Mouse (Mus musculus) heart, embryonic 11.5 days (tissue): ENCODE data around the gene Wbp4. TPM values are rescaled to one million over a fixed set of nuclear protein-coding genes. Genes with fewer than 3 reads are reported as not detected.
A peak's percentile ranks its signal among the peaks of the same experiment; 100 is the strongest.

Source experiments
- ATAC-seq: fragments of 200-750 bp; cut with Nextera tagmentation; replicated peaks from 2 replicates; pipeline ENCODE4 v1.8.0; 2017; ENCODE audit warnings: moderate library complexity; ENCODE audit not compliant: insufficient number of reproducible peaks, low FRiP score, low TSS enrichment
- H3K27ac ChIP-seq: fragments of 300-500 bp; sonication (generic); 2 replicates; pipeline ENCODE4 v1.5.1; 2014; ENCODE audit warnings: mild to moderate bottlenecking, low read depth, low read length
- H3K27me3 ChIP-seq: fragments of 300-500 bp; sonication (generic); 2 replicates; pipeline ENCODE4 v1.6.1; 2014; ENCODE audit warnings: mild to moderate bottlenecking, low read length, mixed read lengths; ENCODE audit not compliant: control insufficient read depth, insufficient read depth
- H3K36me3 ChIP-seq: fragments of 300-500 bp; sonication (generic); 2 replicates; pipeline ENCODE4 v1.6.1; 2014; ENCODE audit warnings: mild to moderate bottlenecking, low read length, moderate library complexity, mixed read lengths; ENCODE audit not compliant: control insufficient read depth, insufficient read depth
- H3K4me1 ChIP-seq: fragments of 300-500 bp; sonication (generic); 2 replicates; pipeline ENCODE4 v1.6.1; 2014; ENCODE audit warnings: low read length; ENCODE audit not compliant: control insufficient read depth, insufficient read depth
- H3K4me2 ChIP-seq: fragments of 300-500 bp; sonication (generic); 2 replicates; pipeline ENCODE4 v1.6.1; 2014; ENCODE audit warnings: mild to moderate bottlenecking, moderate library complexity
- H3K4me3 ChIP-seq: fragments of 300-500 bp; sonication (generic); 2 replicates; pipeline ENCODE4 v1.5.1; 2014; ENCODE audit warnings: low read depth, low read length
- H3K9ac ChIP-seq: fragments of 300-500 bp; sonication (generic); 2 replicates; pipeline ENCODE4 v1.6.1; 2014; ENCODE audit warnings: mild to moderate bottlenecking, low read depth, low read length, moderate library complexity
- H3K9me3 ChIP-seq: fragments of 300-500 bp; sonication (generic); replicated peaks from 2 replicates; pipeline ENCODE4 v1.6.1; 2016; ENCODE audit warnings: low read length; ENCODE audit not compliant: control insufficient read depth
- WGBS: fragments of 180-500 bp; shearing (Covaris S2); extraction: QIAGEN DNeasy Blood & Tissue Kit; methylation state at CpG from one replicate; pipeline ENCODE4 v1.1.7; 2014; ENCODE audit not compliant: insufficient replicate concordance; 5-methylcytosine and 5-hydroxymethylcytosine counted together
- polyA plus RNA-seq: library from polyadenylated mRNA; unstranded; fragments of >200 nt; fragmentation: Nextera tagmentation; extraction: Ambion mirVana; gene quantifications from 2 replicates; pipeline ENCODE4 v1.2.1, GENCODE M21; 2014

The Wbp4 gene
- polyA plus RNA-seq, 1 experiment from 2014 or later: 38.2 TPM

GRCm38 (mm10) chr14:79483611-79484120, 2.3 kb upstream of the Wbp4 start:
- no peak for ATAC-seq
- Histone ChIP-seq H3K4me1 (peaks cover 39% of the 10 kb centered on the region), H3K27me3 (no peaks in the 10 kb centered on the region), H3K4me2 (peak overlapping the region; percentile 81), H3K9ac (peak overlapping the region; percentile 99; the same call in 1 of the 2 replicates), H3K4me3 (peak overlapping the region; percentile 96), H3K27ac (no peak overlapping the region), H3K9me3 (no peaks in the 10 kb centered on the region), H3K36me3 (no peaks in the 10 kb centered on the region)
- WGBS: 62% methylated on average over 8 of the region's 8 CpGs

GRCm38 (mm10) chr14:79482747-79483355, 1.5 kb upstream of the Wbp4 start:
- peak overlapping the region; percentile 100 for H3K27ac ChIP-seq
- no peak for ATAC-seq
- H3K4me2 ChIP-seq: peak overlapping the region; percentile 81
- 28% methylated on average over 15 of the region's 15 CpGs for WGBS
- H3K4me1 ChIP-seq: peaks cover 37% of the 10 kb centered on the region
- no peaks in the 10 kb centered on the region for H3K9me3 ChIP-seq
- no peaks in the 10 kb centered on the region for H3K36me3 ChIP-seq
- H3K27me3 ChIP-seq: no peaks in the 10 kb centered on the region
- H3K9ac ChIP-seq: peak overlapping the region; percentile 99
- H3K4me3 ChIP-seq: peak overlapping the region; percentile 96

GRCm38 (mm10) chr14:79482251-79482661, 936 bp upstream of the Wbp4 start:
- Histone ChIP-seq H3K27ac (peak overlapping the region; percentile 100), H3K4me2 (peak overlapping the region; percentile 81), H3K4me3 (peak overlapping the region; percentile 96), H3K9ac (peak overlapping the region; percentile 99), H3K36me3 (no peaks in the 10 kb centered on the region), H3K4me1 (peaks cover 32% of the 10 kb centered on the region), H3K27me3 (no peaks in the 10 kb centered on the region), H3K9me3 (no peaks in the 10 kb centered on the region)
- ATAC-seq: no peak
- under 1% methylated on average over 11 of the region's 11 CpGs for WGBS

- ATAC-seq: peak; percentile 80
- peaks cover 4% of the 10 kb centered on the region for H3K36me3 ChIP-seq
- H3K27me3 ChIP-seq: no peaks in the 10 kb centered on the region
- H3K4me3 ChIP-seq: peak within 1 kb of the TSS; percentile 96
- peak within 1 kb of the TSS; percentile 99 for H3K9ac ChIP-seq
- peak within 1 kb of the TSS; percentile 100 for H3K27ac ChIP-seq
- H3K9me3 ChIP-seq: no peaks in the 10 kb centered on the region
- under 1% methylated on average over 81 of the region's 96 CpGs for WGBS
- H3K4me1 ChIP-seq: peaks cover 22% of the 10 kb centered on the region
- peak within 1 kb of the TSS; percentile 81 for H3K4me2 ChIP-seq
Measured at GRCm38 (mm10) chr14:79480624-79481338, 539 bp downstream of the Wbp4 start, which contains the start of gene Elf1. TSS of gene Elf1 (plus strand) at chr14:79481194.

GRCm38 (mm10) chr14:79473384-79473783, 7.9 kb downstream of the Wbp4 start:
- Histone ChIP-seq H3K27me3 (no peaks in the 10 kb centered on the region), H3K4me2 (no peak overlapping the region), H3K4me1 (no peaks in the 10 kb centered on the region), H3K9ac (no peak overlapping the region), H3K27ac (no peak overlapping the region), H3K4me3 (no peak overlapping the region), H3K36me3 (peaks cover 32% of the 10 kb centered on the region), H3K9me3 (no peaks in the 10 kb centered on the region)
- no peak for ATAC-seq
- 87% methylated on average over 2 of the region's 2 CpGs for WGBS

GRCm38 (mm10) chr14:79467621-79468020, 13.7 kb downstream of the Wbp4 start:
- Histone ChIP-seq H3K27ac (no peak overlapping the region), H3K36me3 (peaks cover 38% of the 10 kb centered on the region), H3K9ac (no peak overlapping the region), H3K9me3 (no peaks in the 10 kb centered on the region), H3K27me3 (no peaks in the 10 kb centered on the region), H3K4me3 (no peak overlapping the region), H3K4me1 (no peaks in the 10 kb centered on the region), H3K4me2 (no peak overlapping the region)
- ATAC-seq: no peak
- 20% methylated on average over 3 of the region's 3 CpGs for WGBS

- no peaks in the 10 kb centered on the region for H3K27me3 ChIP-seq
- 86% methylated on average over 1 of the region's 1 CpGs for WGBS
- H3K4me3 ChIP-seq: no peak overlapping the region
- no peak for ATAC-seq
- no peaks in the 10 kb centered on the region for H3K4me1 ChIP-seq
- H3K9me3 ChIP-seq: no peaks in the 10 kb centered on the region
- H3K36me3 ChIP-seq: peaks cover 37% of the 10 kb centered on the region
- H3K27ac ChIP-seq: no peak overlapping the region
- no peak overlapping the region for H3K9ac ChIP-seq
- H3K4me2 ChIP-seq: no peak overlapping the region
Measured at GRCm38 (mm10) chr14:79465623-79466022, 15.7 kb downstream of the Wbp4 start.

GRCm38 (mm10) chr14:79460988-79461387, 20.3 kb downstream of the Wbp4 start:
- H3K36me3 ChIP-seq: peaks cover 19% of the 10 kb centered on the region
- no peak overlapping the region for H3K4me2 ChIP-seq

More at GRCm38 (mm10) chr14:79460988-79461387, 20.3 kb downstream of the Wbp4 start:
- H3K9me3 ChIP-seq: no peaks in the 10 kb centered on the region
- no peaks in the 10 kb centered on the region for H3K4me1 ChIP-seq
- no peak overlapping the region for H3K9ac ChIP-seq
- no peak overlapping the region for H3K27ac ChIP-seq
- ATAC-seq: no peak
- 90% methylated on average over 4 of the region's 4 CpGs for WGBS
- H3K27me3 ChIP-seq: no peaks in the 10 kb centered on the region
- no peak overlapping the region for H3K4me3 ChIP-seq
